Mouse (Mus musculus) spleen, adult 18-20 months (tissue): ENCODE data around the gene Slc28a3.

Experiments
- DNase-seq, 2 experiments: peaks; one replicate each; pipeline ENCODE4 v3.0.0; 2022; ENCODE audit warnings: mixed read lengths in 2 of 2

Slc28a3 gene

GRCm38 (mm10) chr13:58610716-58611115 lies at the start of gene Slc28a3:
Gene Slc28a3 (minus strand): TSS chr13:58610877.
- no peak for DNase-seq

- no peak for DNase-seq
Measured at GRCm38 (mm10) chr13:58657987-58658386, 47.3 kb upstream of the Slc28a3 start.

GRCm38 (mm10) chr13:58656885-58657284 lies 46.2 kb upstream of the Slc28a3 start:
- no peak for DNase-seq

GRCm38 (mm10) chr13:58655552-58655951 lies 44.9 kb upstream of the Slc28a3 start:
- no peak for DNase-seq

- peak in 1 of 2 experiments; percentile 14 for DNase-seq
Measured at GRCm38 (mm10) chr13:58640330-58640729, 29.7 kb upstream of the Slc28a3 start.

GRCm38 (mm10) chr13:58638950-58639349 lies 28.3 kb upstream of the Slc28a3 start:
- DNase-seq, result no peak

- DNase-seq, result peak in 1 of 2 experiments; percentile 19
Measured at GRCm38 (mm10) chr13:58637360-58638002, 26.8 kb upstream of the Slc28a3 start.

- no peak for DNase-seq
Measured at GRCm38 (mm10) chr13:58633887-58634286, 23.2 kb upstream of the Slc28a3 start.

- no peak for DNase-seq
Measured at GRCm38 (mm10) chr13:58630756-58631155, 20.1 kb upstream of the Slc28a3 start.

GRCm38 (mm10) chr13:58629365-58630050 lies 18.8 kb upstream of the Slc28a3 start:
- DNase-seq, result no peak

- no peak for DNase-seq
Measured at GRCm38 (mm10) chr13:58622647-58623046, 12.0 kb upstream of the Slc28a3 start.

GRCm38 (mm10) chr13:58619301-58619700 lies 8.6 kb upstream of the Slc28a3 start:
- no peak for DNase-seq

- no peak for DNase-seq
Measured at GRCm38 (mm10) chr13:58610059-58610458, 618 bp downstream of the Slc28a3 start.

GRCm38 (mm10) chr13:58601201-58601855 lies 9.3 kb downstream of the Slc28a3 start:
- DNase-seq, result no peak

- DNase-seq, result no peak
Measured at GRCm38 (mm10) chr13:58598578-58598977, 12.1 kb downstream of the Slc28a3 start.

- DNase-seq, result peak; percentile 13 to 41
Measured at GRCm38 (mm10) chr13:58593129-58593528, 17.5 kb downstream of the Slc28a3 start.

- no peak for DNase-seq
Measured at GRCm38 (mm10) chr13:58591912-58592311, 18.8 kb downstream of the Slc28a3 start.

GRCm38 (mm10) chr13:58590630-58591029 lies 20.0 kb downstream of the Slc28a3 start:
- DNase-seq, result peak; percentile 10 to 60

- peak; percentile 53 to 79 for DNase-seq
Measured at GRCm38 (mm10) chr13:58589517-58589858, 21.2 kb downstream of the Slc28a3 start.

GRCm38 (mm10) chr13:58588655-58589516 lies 21.8 kb downstream of the Slc28a3 start:
- peak in 1 of 2 experiments; percentile 4 for DNase-seq

- no peak for DNase-seq
Measured at GRCm38 (mm10) chr13:58587962-58588361, 22.7 kb downstream of the Slc28a3 start.

- no peak for DNase-seq
Measured at GRCm38 (mm10) chr13:58566181-58566580, 44.5 kb downstream of the Slc28a3 start.
